Mouse (Mus musculus): ENCODE data around the gene Tet3.

The Tet3 gene

DNA sequence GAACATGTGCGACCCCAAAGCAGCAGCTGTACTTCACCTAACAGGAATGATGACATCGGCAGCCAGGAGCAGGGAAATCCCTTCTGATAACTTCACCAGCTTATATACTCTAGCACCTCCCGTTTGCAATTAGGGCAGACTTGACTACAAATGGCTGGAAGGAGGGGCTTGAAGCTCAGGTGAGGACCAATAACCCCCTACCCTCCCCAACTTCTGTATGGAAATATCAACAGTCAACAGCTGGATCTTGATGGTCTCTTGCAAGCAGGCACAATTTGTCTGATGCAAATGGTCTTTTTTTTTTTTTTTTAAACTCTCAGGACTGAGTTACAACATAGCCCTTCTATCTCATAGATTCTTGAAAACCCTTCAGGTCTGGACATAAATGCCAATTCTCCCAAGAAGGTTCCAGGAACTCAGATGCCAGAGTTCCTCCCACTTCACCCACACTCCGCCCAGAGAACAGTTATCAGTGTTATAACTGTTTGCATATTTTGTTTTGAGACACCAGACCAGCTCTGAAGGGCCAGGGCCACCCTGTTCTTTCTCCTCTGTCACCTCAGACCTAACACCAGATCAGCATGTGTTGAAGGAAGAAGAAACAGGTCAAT, at the start of gene Tet3:
TSS of gene Tet3 (minus strand) at position 51 of the 611 bp plus-strand sequence.
- no peak for DNase-seq (ENCODE audit: low read depth)

DNA sequence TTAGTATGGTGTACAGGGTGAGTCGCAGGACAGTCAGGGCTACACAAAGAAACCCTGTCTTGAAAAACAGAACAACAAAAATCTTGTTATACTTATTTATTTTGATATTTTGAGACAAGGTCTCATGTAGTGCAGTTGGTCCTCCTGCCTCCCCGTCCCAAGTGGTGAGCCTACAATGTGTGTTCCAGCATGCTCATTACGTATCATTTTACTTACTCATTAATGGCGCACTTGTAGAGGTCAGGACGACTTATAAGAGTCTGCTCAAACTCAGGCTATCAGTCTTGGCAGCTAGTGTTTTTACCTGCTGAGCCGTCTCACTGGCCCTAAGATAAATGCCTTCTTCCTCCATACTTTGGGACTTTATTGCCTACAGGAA, 48.3 kb upstream of the Tet3 start:
- no peak for DNase-seq (ENCODE audit: low read depth)

DNA sequence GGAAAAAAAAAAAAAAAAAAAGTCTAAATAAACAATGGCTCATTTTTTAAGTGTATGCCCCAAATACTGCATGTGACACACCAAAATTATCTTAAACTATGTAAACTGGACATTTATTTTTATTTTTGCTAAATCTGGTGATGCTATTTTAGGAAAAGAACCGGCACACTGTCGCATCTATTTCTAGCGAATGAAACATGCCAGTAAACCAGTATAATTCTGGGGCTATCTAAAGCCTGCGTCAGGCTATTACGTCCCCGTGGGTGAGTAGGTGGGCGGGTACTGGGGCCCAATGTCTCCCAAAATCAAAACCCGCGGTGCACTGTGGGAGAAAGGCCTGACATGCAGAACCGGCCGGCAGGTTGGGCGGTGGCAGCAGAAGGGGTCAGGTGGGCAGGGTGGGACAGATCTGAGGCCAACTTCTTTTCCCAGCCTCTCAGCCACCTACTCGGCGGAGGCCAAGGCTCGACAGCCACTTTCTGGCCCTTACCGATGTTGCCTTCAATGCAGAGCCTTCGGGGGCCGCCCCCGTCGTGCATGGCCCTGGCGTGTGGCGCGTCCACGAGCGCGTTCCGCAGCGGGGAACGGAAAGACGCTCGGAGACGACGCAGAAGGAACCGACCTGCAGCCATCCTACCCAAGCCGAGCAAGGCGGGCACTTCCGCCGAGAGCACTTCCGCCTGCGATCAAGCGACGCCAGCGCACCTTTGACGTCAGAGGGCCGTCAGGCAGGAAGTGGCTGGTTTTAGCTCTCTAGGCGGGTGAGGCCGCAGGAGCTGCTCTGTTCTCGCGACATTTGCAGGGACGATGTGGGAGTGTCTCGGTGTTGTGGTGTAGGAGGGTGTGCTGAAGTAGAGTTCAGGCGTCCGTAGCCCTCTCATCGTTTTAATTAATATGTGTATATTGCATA, 47.6 kb upstream of the Tet3 start, which contains the start of gene Dguok:
TSS of gene Dguok (minus strand) at position 712 of the 910 bp plus-strand sequence.
- peak; percentile 96 for DNase-seq (ENCODE audit: low read depth)

DNA sequence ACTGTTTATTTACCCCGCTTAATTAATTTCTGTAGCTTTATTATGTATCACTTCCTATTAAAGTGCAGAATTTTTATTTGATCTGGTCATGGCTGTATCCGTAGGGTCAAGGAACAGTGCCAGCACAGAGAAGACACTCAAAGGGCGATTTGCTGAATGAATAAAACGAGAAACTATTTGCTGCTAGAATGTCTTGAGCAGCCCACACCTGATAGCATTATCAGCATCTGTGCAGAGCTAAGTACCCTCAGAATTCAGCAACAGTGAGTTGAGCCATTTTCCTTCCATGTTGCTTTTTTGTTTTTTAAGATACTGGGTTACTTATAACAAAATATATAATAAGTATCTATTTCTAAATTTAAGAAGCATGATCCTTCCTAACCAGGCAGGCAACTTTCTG, 46.7 kb upstream of the Tet3 start:
- DNase-seq (ENCODE audit: low read depth), result no peak

DNA sequence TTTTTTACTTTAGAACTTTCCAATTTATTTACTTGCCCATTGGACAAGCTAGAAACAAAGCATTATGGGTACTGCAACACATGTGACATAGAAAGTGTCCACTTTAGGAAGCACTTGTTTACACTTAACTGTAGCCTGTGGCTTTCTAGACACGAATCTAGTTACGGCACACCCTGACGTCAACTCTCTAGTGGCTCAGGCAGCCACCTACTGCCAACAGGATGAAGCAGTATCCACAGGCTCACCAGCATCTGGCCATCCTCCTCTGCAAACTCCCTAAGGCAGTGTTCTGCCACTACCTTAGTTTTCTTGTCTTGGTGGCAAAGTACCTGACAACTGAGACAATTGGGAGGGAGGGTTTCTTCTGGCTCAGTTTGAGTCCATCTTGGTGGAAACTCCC, 44.5 kb upstream of the Tet3 start:
- DNase-seq (ENCODE audit: low read depth), result no peak

DNA sequence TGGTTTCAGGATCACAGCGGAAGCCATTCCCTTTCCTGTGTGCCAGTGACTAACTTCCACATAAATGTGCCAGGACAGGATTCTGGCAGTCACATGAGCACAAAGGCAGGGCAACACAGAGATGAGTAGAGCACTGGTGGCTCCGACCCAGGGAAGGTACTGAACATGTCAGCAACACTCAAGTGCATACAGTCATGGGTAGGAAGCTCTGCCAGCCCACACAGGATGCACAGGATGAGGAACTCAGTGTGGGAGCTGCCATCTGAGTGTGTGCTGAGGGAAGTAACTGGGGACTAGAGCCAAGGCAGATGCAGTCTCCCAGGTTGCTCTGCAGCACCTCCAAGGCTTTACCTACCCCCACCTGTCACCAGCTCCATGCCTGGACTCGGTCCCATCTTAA, 43.8 kb upstream of the Tet3 start:
- DNase-seq (ENCODE audit: low read depth), result no peak

DNA sequence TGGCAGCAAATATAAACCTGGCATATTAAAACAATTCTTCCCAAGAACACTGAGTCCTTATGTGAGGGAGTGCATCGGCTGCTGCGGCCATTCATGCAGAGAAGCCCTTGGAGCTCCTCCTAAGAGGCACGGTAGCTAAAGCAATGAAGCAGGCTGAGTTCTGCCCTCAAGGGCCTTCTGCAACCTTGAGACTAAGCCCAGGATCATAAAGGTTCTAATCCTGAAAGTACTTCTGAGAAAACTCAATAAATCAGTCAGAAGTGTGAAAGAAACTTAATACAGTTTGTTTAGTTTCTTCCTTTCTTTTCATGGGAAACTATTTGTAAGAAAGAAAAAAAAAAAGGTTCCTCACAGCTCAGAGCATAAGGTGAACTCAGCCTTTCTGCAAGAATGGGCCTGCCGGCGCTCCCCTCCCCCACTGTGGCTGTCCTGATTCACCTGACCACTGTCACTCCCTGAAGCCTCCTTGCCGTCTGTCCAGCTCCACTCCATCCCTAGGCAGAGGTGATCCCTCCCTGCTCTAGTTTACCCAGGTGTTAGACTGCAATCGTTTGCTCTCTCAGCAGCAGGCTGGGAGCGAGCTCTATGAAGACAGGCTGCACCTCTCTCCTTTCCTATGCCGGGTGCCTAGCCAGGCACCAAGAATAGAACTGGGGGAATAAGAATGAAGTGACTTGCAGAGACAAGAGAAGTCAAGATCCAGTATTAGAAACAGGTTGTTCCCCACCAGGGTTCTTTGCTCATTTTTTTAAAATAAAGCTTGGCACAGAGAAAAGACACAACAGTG, 42.8 kb upstream of the Tet3 start:
- no peak for DNase-seq (ENCODE audit: low read depth)

DNA sequence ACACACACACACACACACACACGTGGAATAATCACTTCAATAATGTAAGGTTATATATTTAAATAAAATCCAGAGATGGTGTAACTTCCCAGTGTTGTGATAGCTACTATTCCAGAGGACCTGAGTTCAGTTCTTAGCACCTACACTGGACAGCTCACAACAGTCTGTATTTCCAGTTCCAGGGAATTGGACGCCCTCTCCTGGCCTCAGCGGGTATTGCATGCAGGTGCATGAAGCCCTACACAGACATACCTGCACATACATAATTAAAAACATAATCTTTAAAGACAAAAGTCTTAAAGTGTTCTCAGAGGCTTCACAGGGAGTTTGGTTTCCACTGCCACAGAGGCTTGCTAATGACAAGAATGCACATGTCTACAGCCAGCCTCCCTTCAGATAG, 41.6 kb upstream of the Tet3 start:
- no peak for DNase-seq (ENCODE audit: low read depth)

DNA sequence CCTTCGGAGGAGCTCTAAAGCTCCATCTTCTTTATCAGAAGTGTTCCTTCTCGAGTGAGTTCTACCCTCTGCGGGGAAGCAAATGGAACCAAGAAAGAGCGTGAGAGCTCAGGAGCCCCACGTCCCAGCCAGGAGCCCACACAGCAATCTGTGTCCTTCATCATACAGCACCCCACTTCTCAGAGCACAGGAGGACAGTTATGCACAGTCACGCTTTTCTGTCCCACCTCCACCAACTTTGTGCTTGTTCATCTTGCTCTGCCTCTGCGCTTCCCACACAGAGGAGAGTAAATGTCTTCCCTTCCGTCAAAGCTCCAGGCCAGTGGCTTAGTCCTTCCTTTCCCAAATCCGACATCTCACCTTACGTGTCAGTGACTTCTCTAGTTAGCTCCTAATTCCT, 40.2 kb upstream of the Tet3 start:
- DNase-seq (ENCODE audit: low read depth), result no peak

DNA sequence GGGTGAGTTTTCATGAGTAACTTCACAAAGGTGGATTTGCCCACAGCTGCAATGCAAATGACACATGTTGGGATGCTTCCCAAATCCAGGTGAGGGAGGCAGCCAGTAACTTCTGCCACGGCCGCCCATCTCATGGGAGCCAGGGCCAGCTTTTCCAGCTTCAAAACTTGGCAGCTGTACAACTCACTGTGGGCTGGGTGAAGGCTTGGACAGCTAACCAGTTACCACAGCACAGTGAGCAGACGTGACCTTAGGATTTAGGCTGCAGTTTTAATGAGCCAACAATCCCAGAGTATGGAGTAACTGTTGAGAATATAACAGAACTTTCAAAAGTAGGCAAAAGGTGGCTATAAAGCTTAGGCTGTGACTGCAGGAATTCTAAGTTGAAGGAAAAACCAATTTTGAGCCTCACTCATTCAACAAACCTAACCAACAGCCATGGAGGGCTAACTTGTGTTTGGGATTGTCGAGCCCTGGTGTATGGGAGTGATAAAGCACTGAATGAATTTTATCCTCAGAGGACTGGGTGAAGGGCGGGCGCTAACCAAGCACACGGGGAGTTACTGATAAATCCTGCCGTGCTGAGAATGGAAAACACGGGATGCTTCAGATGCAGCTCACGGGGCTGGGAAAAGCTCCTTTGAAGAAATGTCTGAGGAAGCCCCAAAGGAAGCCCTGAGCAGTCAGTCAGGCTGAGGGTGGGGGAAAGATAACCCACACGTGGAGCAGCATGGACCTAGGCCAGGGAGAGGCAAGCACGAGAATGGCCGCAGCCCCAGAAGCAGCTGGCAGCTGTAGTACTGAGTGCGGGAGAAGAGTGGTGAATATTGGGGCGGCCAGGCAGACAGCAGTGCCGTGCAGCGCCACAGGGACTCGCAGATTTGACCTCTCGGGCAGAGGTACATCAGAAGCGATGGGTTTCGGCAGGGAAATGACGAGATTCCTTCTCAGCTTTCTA, 38.1 kb upstream of the Tet3 start:
- peak; percentile 78 for DNase-seq (ENCODE audit: low read depth)

DNA sequence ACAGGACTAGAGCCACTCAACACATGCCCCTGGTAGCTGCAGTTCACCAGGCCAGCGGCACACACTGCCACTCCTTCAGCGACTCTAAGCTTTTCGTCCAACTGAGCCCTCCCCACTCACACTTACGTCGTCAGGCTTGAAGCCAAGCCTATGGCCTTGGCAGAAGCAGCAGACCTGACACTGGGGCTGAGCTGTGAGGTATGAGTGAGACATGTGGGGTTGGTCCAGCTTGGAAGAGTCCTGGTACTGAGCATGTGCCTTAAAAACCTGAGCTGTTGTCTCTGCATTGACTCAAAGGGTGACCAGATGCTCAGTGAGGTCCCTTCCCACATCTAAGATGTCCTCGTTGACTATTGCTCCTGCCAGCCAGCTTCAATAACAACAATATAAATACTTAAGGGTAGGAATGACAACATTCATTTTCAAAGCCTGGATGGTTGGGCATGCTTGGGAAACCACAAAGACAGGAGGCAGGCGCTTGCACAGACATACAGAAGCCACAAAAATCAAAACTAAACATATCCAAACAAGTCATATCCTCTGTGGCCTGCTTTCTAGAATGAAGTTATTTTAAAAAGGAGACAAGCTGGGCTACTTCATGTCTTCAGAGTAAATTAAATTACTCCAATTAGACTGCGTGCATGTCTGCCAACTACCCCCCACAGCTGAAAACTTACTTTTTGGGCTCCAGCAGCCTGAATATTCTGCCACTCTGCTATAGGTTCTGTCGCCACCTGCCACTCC, 37.3 kb upstream of the Tet3 start:
- peak; percentile 65 for DNase-seq (ENCODE audit: low read depth)

DNA sequence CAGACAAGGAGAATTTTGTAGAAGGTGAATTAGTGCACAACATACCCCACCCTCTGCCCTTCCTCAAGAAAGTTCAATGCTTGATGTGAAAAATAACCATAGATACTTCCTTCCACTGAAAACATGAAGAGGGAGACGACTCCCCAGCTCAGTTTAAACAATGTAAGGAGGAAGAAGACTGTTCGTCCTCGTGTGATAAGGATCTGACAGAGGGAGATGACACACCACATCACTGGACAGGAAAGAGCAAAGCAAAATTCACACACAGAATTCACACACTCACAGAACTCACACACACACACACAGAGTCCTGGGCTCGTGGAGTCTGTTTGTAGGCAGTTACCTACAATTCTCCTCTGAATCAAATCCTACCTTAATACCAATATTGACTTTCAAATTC, 31.7 kb upstream of the Tet3 start:
- no peak for DNase-seq (ENCODE audit: low read depth)

DNA sequence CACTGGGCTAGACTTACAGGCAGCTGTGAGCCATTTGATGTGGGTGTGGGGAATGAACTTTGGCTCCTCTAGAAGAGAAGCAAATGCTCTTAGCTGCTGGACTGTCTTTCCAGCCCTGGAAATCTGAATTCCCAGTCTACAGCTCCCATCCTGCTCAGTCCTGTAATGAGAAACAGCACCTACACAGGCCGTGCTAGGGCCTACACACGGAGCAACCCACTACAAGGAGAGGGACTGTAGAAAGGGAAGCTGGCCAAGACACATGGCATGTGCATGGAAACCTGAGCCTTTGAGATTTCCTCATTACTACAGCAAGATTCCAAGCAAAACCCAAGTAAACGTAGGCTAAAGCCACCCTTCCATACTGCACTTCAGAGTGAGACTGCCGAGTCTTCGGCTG, 29.3 kb upstream of the Tet3 start:
- no peak for DNase-seq (ENCODE audit: low read depth)

DNA sequence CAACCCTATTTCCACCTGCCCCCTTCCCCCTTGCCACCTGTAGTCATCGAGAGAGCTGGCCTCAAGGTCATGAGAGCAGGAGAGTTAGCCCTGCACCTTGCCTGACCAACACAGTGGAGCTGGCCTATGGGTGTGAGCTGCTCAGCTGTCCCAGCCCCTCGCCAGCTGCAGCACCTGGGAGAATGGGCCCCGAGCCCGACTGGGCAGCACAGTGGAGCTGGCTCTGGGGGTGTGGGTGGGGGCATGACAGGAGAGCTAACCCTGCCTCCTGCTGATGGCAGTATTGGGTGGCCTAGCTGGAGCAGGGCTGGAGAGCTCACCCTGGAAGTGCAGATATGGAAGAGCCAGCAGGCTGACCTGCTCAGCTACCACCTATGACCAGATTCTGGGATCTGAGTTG, 28.4 kb upstream of the Tet3 start:
- DNase-seq (ENCODE audit: low read depth), result no peak

DNA sequence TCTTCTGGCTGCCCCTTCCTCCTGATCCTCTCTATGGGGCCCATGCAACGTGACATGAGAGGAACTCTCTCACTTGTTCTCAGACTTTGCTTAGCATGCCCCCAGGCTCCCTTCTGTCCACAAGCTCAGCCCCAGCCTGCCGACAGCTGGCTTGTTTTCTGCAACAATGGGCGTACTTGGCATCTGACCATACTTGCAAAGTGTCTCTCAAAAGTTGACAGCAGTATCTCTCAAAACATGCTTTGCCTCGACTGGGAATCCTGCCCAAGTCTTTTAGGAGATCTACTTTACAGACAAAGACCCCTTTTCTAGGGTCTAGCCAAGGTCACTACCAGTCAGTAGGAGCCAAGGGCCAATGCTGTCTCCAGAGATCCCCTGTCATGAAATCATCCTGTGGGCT, 27.0 kb upstream of the Tet3 start:
- DNase-seq (ENCODE audit: low read depth), result no peak

DNA sequence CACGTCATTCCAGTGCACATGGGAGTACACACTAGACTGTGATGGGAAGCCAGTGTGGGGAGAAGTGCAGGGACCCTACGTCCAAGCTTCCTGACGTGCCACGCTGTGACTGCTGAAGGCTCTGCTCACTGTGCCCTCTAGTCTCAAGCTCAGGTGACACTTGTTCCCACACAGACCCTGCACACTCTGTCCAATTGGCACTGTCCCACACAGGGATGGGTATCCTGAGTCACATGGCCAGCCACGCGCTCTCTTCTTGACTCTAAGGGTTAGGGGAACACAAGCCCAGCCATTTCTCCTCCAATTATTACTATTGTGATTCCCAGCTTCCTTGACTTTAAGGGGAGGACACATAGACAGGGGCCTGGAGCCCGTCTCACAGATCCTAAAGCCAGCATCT, 24.9 kb upstream of the Tet3 start:
- DNase-seq (ENCODE audit: low read depth), result no peak

DNA sequence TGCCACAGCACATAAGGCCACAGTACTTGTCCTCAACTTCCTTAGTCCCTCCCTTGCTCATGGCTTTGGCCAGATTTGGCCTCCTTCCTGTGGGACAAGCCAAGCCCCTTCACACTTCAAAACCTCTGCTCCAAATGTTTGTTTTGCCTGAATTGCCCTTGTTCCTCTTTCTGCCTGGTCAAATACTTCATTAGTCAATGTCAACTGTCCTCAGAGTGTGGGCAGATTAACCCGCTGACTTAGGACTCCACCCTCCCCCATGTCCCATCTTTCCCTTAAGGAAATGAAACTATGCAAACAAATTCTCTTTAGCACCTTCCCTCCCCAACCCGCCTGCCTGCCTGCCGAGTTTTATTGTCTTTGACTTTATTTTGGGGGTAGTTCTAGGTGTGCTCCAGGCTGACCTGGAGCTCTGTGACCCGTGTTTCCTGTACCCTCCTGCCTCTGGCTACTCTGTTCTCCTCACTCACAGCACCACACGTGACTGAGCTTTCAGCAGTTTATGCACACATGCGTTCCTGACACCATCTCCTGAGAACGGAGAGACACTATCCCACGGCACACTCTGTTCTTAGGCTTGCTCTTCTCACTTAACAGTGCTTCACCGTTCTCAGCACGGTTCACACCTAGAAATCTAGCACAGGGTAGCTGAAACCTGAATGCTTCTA, 23.7 kb upstream of the Tet3 start:
- DNase-seq (ENCODE audit: low read depth), result no peak

DNA sequence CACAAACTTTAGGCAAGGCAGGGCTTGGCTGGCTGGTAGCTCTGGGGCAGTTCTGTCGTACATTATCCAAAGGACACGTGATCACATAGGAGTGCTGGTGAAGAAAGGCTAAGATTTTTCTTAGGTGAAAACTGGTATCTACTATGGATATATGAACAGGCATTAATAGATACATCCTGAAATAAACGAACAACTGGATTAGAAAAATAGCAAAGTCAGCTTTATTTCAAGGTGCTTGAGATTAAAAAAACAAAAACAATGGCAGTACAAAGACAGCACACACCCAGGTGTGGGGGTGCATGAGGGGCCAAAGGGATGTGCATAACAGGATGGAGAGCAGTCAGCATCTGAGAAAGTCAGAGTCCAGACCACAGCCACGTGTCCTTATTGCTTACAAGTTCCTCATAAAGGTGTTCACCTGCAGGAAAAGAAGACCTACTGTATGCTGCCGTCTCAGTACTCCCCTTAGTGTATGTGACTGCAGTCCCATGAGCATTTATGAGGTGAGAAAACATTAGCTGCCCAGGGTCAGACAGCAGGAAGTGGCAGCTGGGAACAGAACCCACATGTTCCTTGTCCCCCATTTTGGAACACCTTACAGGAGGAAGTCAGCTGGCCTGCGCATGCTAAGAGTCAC, 21.3 kb upstream of the Tet3 start:
- DNase-seq (ENCODE audit: low read depth), result no peak

DNA sequence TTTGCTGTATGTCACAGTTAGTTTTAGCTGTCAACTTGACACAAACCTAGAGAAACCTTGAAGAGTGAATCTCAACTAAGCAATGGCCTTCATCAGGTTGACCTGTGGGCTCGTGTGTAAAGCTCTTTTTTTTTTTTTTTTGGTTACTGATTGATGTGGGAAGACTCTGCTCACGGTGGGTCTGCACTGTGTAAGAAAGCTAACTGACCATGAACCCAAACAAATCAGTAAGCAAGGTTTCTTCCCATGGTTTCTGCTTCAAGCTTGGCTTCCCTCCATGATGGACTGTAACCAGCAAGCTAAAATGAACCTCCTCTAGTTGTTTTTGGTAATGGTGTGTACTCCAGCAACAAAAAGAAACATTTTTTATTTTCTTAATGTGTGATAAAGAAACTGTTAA, 20.3 kb upstream of the Tet3 start:
- DNase-seq (ENCODE audit: low read depth), result no peak

DNA sequence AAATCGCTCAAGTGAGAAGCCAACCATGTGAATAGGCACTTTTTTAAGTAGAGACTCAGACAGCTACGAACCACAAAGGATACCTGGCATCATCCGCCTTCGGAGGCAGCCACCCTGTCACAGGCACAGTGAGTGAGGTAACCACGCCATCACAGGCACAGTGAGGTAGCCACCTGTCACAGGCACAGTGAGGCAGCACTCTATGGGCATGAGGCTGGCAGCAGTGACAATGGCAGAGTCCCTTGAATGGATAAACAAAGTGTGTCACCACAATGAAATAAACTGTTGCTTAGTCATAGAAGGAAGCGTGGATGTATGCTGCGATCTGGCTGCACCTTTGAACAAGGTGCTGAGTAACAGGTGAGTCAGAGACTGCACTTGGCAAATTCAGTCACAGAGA, 19.7 kb upstream of the Tet3 start:
- DNase-seq (ENCODE audit: low read depth), result no peak
